Mouse (Mus musculus): ENCODE measurements around the gene Ino80d. TPM values are rescaled to one million over a fixed set of nuclear protein-coding genes. Genes with fewer than 3 reads are reported as not detected.
"Not testable (repeated sequence)": the region's sequence is repeated elsewhere in the genome, so short reads cannot be mapped to it uniquely, and the experiment has no call there.

Gene Ino80d
- total RNA-seq (2022): 10 to 100 TPM; 25.6 to 32.7 (median 28.8) TPM

DNA sequence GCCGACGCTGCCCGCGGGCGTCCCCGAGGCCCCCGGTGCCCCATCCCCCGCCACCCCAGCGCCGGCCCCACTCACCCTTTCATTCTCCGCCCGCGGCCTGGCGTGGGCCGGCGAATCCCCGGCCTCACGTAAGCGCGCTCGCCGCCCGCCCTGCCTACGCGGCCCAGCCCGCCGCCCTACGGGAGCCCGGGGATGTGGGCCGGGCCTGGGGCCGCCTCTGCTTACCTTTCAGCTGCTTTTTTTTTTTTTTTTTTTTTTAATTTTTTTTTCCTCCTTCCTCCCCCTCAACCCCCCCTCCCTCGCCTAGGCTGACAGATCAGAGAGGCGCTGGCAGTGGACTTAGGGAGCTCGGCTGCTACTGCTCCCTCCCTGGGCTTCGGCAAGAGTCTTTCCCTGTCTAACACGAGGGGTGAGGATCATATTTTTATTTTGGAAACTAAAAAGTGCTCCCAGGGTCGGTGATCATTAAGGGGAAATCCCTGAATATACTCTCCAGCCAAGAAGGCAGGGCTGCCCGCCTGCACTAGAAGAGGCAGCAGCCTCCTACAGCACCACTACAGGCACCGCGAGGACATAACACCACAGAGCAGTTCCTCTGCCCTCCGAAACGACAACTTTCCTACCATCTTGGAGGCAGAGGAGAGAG is at the start of gene Ino80d:
Gene Ino80d, minus strand, starts transcription at position 532 of the 646 bp plus-strand sequence.
- DNase-seq (ENCODE audit: low spot score in 2 of 2): peak; percentile 70 to 79

DNA sequence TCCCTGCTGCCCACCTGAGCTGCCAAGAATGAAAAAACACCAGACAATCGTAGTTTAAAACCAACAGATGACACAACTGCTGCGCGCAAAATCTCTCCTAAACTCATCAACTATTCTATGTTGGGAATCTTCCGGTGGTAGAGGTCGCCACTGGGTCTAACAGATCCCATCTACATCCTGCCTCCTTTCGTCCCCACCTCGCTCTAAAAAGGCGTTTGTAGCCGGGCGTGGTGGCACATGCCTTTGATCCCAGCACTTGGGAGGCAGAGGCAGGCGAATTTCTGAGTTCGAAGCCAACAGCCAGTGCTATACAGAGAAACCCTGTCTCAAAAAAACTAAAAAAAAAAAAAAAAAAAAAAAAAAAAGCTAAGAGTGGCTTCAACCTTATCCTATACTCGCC is 25.8 kb upstream of the Ino80d start:
- DNase-seq (ENCODE audit: low spot score in 2 of 2): no peak

DNA sequence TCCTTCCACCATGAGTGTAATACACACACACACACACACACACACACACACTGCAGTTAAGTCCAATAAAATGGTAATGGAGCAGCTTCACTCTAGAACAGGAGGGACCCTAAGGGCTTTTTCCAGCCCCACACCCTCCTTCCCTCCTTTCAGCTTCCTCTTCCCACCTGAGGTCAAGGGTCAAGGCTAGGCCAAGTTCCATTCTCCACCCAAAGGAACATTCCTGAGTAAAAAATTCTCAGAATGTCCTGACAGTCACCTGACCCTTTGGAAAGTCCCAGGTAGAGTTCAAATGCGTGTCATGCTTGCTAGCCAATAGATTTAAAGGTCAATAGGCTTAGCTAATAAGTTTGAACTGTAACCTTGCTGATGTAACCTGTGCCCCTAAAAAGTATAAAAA is 24.1 kb upstream of the Ino80d start:
- DNase-seq (ENCODE audit: low spot score in 2 of 2): not testable (repeated sequence)

DNA sequence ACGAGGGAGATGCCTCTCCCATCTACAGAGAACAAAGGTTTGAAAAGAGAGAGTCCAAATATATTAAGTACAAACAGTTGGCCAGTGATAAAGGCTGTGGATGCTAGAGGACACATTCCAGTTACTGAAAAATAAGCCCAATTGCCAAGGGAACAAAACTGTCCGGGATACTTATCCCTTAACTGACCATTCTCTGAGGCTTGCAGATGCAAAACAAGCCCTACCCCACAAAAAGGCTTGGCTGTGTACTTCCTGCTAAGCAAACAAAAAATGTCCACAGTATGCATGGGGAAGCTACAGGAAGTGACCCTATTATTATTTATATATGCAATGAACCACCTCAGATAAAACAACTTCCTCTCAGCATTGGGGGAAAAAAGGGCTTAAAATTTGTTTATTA is 23.5 kb upstream of the Ino80d start:
- DNase-seq (ENCODE audit: low spot score in 2 of 2): no peak

DNA sequence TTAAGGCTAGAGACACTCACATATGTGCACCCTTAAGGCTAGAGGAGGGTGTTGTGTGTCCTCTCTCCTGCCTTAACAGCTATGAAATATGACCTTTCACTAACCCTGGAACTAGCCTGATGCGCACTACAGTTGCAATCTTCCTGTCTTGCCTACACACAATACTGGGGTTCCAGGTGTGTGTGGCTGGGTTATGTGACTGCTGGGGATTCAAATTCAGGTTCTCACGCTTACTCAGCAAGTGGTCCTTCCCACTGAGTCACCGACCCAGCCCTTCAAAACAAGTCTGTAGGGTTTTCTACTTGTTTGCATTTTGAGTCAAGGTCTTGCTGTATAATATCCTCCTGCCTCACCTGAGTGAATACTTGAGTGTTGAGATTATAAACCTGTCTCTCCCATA is 20.1 kb upstream of the Ino80d start:
- no peak for DNase-seq (ENCODE audit: low spot score in 2 of 2)

DNA sequence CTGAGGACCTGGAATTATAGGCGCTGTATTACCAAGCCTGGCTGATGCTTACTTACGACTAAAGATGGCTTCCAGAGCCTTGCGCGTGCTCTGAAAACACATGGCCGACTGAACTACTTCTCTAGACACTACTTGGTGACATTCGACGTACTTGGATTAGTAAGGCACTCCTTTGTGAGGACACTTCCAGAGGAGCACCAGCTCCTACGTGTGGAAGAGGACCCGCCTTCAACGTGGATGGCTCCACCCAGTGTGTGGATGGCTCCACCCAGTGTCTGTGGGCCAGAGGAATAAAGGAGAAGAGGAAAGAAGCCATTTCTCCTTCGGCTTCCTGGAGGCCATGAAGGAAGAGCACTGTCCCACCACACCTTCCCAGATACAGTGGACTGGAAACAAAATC is 17.3 kb upstream of the Ino80d start:
- DNase-seq (ENCODE audit: low spot score in 2 of 2): no peak

DNA sequence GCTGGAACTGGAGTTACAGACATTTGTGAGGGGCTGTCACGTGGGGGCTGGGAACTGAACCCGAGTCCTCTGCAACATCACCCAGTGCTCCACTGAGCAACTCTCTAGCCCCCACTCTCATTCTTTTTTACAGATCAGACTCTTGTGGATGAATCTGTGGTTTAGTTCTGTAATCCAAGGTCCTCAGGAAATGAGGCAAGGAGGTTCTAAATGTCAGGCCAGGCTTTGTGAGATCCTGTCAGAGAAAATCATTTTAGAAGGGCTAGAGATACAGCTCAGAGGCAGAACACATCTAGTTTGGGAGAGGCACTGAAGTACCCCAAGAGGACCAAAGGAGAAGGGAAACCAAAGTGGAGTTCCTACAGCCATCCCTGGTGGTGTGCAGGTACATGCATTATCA is 16.4 kb upstream of the Ino80d start:
- no peak for DNase-seq (ENCODE audit: low spot score in 2 of 2)

DNA sequence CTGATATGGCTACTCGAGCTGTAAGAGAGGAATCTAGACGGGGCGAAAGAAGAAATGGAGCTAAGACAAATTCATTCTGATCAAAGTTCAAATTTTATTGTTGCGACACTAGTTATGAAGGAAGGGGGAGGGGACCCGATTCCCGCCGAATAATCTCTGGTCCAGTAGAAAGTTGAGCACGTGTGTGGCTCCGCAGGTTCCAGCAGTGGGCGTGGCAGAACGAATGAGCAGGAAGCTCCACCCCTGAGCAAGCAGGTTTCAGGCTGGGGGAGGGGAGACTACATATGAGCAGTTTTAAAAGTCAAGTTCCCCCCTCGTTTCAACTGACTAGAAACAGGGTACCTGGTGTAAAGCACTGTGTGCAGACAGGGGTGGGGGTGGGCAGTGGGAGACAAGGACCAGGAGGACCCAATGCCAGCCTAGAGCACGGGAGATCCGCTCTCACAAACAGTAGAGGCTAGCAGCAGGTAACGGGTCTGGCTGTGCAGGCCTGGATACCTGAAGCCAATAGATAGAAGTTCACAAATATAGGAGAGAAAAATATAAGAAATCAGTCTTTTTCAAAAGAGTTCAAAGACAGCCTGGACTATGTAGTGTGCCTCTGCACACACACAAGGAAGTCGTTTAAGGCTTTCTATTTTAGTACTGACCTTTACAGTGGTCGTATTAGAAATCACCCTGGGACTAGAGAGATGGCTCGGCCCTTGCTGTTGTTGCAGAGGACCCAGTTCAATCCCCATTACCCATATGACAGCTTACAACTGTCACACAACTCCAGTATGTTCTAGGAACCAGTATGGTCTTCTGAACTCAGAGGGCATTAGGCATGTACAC is 15.6 kb upstream of the Ino80d start:
- no peak for DNase-seq (ENCODE audit: low spot score in 2 of 2)

DNA sequence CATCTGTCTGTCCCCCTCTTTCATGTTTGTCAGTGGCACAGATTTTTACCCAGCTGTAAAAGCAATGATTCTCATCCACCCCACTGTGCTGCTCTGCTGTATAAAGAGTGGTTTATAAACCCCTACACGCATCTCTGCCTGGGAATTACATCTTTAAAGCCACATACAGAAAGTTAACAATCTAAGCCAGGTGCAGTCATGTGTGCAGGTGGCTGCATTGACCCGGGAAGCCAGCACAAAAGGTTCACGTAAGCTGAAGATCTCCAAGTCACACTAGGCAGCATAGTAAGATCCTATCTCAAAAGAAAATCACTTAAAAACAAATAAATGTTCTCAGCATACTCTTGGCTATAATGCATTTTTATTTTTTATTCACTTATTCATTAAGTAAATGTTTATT is 14.8 kb upstream of the Ino80d start:
- DNase-seq (ENCODE audit: low spot score in 2 of 2): no peak

DNA sequence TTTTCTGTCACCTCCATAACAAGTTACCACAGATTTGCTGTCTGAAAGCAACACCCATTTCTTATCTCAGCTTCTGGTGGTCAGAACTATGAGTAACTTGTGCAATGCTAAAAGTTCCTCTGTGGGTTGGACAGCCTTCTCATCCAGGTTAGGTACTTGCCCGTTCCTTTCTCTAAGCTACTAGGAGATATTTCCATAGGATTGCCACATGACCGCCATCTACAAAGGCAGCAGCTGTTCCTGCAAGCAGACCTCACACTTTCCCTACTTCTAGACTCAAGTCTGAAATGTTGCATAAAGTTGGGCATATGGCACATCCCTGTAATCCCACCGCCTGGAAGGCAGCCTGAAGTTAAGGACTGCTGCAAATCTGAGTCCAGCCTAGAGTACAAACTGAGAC is 11.7 kb upstream of the Ino80d start:
- DNase-seq (ENCODE audit: low spot score in 2 of 2): no peak

DNA sequence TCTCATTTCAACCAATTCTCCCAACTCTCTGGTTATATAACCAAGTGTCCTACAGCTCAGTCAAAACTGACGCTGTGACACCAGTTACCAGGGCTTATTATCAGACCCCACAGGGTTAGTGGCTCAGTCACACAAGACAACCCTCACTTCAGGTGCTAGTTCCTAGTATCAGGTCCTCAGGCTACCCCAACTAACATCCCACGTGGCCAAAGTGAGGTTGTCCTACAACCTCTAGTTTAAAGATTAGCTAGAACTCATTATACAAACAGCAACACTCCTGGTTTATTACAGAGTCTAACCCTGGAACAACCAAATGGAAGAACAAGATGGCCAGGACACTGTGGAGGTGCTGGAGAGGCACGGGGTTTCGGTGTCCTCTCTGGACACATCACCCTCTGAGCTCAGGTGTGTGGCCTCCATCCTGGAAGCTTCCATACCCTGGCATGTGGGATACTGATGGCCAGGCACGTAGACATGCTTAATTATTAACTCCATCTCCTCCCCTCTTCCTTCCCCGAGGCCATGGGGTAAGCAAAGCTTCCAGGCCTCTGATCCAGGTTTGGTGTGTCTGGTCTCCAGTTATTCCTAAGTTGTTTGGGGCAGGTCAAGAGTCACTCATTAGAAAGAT is 9.5 kb upstream of the Ino80d start:
- DNase-seq (ENCODE audit: low spot score in 2 of 2): no peak

DNA sequence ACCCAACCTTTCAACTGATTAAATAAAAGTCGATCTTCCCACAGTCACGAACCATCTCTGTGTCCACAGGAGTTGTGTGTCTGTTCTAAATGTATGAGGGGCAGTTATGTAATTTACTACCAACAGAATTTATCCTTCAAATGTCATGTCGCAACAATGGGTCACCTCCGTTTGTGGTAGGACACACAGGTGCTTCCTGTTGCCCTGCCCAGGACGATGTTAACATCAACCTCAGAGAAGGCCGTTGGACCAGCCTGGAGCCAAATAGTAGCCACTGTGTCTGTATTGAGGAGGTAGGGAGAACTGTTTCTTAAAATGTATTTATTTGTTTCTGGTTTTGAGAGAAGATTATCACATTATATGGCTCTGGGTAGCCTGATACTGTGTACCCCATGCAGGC is 7.5 kb upstream of the Ino80d start:
- no peak for DNase-seq (ENCODE audit: low spot score in 2 of 2)

DNA sequence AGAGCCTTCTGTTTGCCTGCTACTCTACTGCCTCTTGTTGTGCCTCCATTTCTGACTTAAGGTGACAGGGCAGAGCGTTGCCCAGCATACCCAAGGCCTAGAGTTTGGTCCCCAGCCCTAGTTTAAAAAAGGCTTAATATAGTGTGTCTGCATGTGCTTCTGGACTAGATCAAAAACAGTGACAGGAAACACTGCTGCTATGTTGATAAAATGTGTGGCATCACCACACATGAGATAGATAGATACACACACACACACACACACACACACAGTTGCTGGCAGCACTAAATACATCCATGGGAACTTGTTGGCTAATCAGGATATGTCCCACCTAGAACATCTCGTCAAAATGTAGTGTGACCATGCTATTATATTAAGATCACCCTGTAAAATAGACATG is 5.9 kb upstream of the Ino80d start:
- no peak for DNase-seq (ENCODE audit: low spot score in 2 of 2)

DNA sequence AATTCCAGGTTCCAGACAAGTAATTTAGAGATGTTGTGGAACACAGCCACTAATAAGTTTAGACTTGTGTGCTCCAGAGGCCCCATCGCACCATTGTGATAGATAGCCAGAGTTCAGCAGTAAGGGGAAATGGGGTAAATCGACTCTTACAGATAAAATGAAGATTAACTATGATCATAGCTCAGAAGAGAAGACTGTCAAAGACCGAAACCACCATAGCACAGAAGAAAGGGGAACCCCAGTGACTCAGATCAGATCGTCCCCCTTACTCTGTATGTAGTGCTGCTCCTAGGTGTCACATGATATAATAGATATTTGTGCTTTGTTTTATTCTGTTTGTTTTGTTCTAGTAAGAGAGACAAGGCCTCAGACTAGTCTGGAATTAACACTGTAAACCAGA is 5.2 kb upstream of the Ino80d start:
- DNase-seq (ENCODE audit: low spot score in 2 of 2): no peak

DNA sequence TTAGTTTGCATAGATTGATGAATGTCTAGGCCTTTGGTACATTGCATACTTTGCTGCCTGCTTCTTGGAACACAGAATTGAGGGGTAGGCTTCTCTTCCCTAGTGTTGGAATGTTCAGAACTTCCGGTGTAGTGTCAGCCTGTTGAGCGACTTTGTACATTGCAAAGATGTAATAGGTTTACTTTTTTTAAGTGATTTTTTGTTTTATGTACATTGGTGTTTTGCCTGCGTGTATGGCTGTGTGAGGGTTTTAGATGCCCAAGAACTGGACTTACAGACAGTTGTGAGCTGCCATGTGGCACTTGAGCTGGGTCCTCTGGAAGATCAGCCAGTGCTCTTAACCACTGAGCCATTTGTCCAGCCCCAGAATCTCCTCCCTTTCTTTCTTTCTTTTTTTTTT is 1.1 kb upstream of the Ino80d start:
- no peak for DNase-seq (ENCODE audit: low spot score in 2 of 2)

DNA sequence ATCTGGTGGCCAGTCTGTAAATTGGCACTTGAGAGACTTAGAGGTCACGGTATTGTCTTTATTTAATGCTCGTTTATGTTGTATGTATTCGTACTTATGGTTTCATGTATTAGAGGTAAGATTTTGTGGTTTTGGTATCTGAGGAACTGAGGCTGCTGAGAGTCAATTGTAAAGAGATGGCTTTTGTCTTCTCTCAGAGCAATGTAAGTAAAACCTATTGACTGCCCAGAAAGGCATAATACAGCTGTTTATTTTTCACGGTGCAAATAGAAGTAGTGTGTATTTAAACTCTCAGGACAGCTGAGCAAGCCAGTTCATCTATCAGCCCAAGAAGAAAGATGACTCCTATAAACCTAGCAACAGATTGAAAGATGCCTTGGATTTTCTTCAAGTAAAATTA is 629 bp upstream of the Ino80d start:
- no peak for DNase-seq (ENCODE audit: low spot score in 2 of 2)

DNA sequence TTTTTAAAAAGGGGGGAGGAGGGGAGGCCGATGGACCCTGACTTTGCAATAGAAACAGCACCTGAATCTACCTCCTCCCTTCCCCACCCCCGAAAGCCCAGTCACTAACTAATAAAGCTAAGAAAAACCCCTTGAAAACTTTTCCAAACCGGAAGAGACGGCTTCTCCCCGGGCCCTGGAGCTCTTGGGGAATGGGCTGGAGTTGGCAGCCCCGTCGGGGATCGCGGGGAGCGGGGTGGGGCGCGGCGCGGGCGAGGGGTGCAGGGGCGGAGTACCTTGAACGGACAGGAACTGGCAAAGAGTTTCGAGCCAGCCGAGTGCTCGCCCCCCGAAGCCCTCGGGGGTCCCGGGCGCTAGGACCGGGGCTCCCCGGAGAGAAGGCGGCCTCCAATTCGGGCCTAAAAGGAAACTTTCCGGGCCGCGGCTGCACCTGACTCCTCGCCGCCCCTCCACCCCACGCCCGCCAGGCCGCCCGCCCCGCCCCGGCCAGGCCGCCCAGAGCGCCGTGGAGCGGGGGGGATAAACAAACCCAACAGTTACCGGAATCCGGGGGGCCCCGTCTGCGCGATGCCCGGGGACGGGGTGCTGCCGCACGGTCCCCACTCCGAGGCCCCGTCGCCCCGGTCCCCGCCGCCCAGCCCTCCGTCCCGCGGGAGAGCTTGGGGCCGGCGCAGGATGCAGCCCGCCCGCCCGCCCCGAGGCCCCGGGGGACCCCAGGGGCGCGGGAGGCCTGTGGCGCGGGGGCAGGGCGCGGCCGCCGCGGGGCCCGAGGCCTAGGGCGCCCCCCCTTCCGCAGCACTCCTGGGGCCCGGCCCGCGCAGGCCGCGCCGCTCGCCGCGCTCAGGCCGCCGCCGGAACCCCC is 962 bp downstream of the Ino80d start:
- DNase-seq (ENCODE audit: low spot score in 2 of 2): peak; percentile 24 to 39

DNA sequence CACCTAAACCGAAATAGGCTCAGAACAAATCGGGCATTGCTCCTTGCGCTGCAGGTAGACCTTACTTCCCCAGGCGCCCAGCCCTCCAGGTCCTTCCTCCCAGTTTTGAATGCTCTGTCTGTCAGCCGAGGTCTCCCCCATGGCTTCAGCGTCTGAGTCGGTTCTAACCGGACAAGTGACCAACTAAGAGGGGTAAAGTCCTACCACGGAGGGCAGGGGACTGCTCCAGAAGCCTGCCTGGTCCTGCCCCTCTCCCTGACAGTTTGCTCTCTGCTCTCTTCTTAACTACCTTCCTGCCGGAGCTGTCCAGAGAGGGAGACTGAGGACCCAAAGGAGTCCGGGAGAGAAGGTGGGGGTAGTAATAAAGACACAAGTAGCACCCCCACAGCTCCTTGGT is 1.6 kb downstream of the Ino80d start:
- peak in 1 of 2 experiments; percentile 19 for DNase-seq (ENCODE audit: low spot score in 2 of 2)

DNA sequence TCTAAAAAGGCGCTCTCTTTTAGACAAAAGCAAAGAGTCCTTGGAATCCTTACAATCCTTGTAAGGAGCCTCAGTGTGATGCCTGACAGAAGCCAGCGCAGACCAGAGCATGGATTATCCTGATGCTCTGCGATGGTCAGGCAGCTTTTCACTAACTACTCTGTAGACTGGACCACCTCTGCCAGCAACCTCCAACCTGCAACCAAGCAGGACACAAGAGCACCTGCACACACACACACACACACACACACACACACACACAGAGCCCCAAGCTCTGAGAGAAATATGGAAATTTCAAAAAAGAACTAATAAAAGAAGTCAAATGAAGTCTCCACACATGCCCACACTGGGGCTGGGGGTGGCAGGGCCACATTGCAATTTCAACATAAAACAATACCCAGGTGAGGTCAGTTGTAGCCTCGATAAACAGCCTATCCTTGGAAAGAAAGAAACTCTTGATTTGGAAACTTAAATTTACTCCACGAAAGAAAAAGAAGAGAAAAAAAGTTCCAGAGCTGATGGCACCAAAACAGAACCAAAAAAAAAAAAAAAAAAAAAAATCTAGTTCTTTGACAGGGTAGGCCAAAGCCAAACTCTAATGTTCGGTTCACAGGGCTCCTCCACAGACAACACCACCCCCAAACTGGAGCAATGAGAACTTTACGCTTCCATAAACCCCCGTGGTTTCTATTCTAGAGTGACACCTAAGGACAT is 2.2 kb downstream of the Ino80d start:
- no peak for DNase-seq (ENCODE audit: low spot score in 2 of 2)

DNA sequence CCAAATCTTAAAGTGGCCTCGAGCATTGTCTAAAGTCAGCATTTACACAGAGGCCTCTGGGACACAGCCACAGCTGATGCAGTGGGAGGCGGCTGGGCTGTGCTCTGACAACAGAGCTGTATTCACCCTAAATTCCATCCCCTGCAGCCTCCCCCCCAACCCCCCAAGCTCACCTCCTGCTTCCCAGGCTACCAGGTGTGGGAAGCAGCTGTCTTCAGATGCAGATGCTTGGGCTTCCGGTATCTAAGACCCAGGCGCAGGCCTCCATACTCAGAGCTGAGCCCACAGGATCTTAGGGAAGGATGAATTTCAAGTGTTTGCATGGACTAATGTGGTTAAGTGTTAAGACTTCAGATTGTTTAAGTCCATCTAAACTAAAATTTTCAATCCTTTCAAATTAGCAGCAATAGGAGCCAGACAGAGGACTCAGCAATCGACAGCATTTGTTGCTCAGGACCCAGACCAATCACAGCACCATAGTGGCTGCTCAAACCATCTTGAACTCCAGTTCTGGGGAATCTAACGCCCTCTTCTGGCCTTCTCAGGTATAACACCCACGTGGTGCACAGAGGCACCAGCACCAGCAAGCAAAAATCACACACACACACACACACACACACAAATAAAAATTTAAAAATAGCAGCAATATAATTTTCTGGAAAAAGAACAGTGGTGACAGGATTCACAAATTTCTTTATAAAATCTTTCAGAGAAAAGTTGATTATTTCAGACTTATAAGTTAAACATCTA is 3.8 kb downstream of the Ino80d start:
- no peak for DNase-seq (ENCODE audit: low spot score in 2 of 2)
